Mouse (Mus musculus) lung, embryonic 16.5 days (tissue): ENCODE measurements at regions not wholly inside any gene's neighbourhood (a gene's known extent, or its start where the extent isn't known, plus 50 kb on each side); places are given as distances from the start of the nearest gene placed in this dataset.

ENCODE experiments used
- ATAC-seq: fragments of 200-750 bp; cut with Nextera tagmentation; 2 replicates; pipeline ENCODE4 v1.8.0; 2017; ENCODE audit warnings: low read depth, mild to moderate bottlenecking, moderate library complexity
- H3K27ac ChIP-seq: fragments of 300-500 bp; sonication (generic); 2 replicates; pipeline ENCODE4 v1.5.1; 2014; ENCODE audit warnings: mild to moderate bottlenecking, control low read depth, low read length
- H3K27me3 ChIP-seq: fragments of 300-500 bp; sonication (generic); 2 replicates; pipeline ENCODE4 v1.6.1; 2014; ENCODE audit warnings: low read depth, low read length, mixed read lengths; ENCODE audit not compliant: control insufficient read depth, insufficient read depth
- H3K36me3 ChIP-seq: fragments of 300-500 bp; sonication (generic); 2 replicates; pipeline ENCODE4 v1.6.1; 2014; ENCODE audit warnings: low read length; ENCODE audit not compliant: control insufficient read depth, insufficient read depth
- H3K4me1 ChIP-seq: fragments of 300-500 bp; sonication (generic); replicated peaks from 2 replicates; pipeline ENCODE4 v1.6.1; 2014; ENCODE audit warnings: low read length, mixed read lengths; ENCODE audit not compliant: control insufficient read depth, insufficient read depth
- H3K4me2 ChIP-seq: fragments of 300-500 bp; sonication (generic); 2 replicates; pipeline ENCODE4 v1.6.1; 2014; ENCODE audit warnings: low read depth, low read length, control low read depth
- H3K4me3 ChIP-seq: fragments of 300-500 bp; sonication (generic); 2 replicates; pipeline ENCODE4 v1.5.1; 2014; ENCODE audit warnings: mild to moderate bottlenecking, low read length, control low read depth
- H3K9ac ChIP-seq: fragments of 300-500 bp; sonication (generic); 2 replicates; pipeline ENCODE4 v1.6.1; 2014; ENCODE audit warnings: low read length, control low read depth
- H3K9me3 ChIP-seq: fragments of 300-500 bp; sonication (generic); 2 replicates; pipeline ENCODE4 v1.6.1; 2016; ENCODE audit warnings: low read length; ENCODE audit not compliant: control insufficient read depth
- WGBS: fragments of 180-500 bp; shearing (Covaris S2); extraction: QIAGEN DNeasy Blood & Tissue Kit; methylation state at CpG from one replicate; pipeline ENCODE4 v1.1.7; 2014; 5-methylcytosine and 5-hydroxymethylcytosine counted together

GRCm38 (mm10) chr14:105562843-105563242, 304.5 kb downstream of the Ndfip2 start:
- no peaks in the 10 kb centered on the region for H3K4me1 ChIP-seq
- no peaks in the 10 kb centered on the region for H3K36me3 ChIP-seq
- no peak for ATAC-seq
- no peak overlapping the region for H3K4me3 ChIP-seq
- no peaks in the 10 kb centered on the region for H3K9me3 ChIP-seq
- H3K27ac ChIP-seq: no peak overlapping the region
- no peaks in the 10 kb centered on the region for H3K27me3 ChIP-seq
- H3K9ac ChIP-seq: no peak overlapping the region
- WGBS: 89% methylated on average over 2 of the region's 2 CpGs
- H3K4me2 ChIP-seq: no peak overlapping the region

- no peaks in the 10 kb centered on the region for H3K4me1 ChIP-seq
- no peaks in the 10 kb centered on the region for H3K9me3 ChIP-seq
- H3K27me3 ChIP-seq: no peaks in the 10 kb centered on the region
- ATAC-seq: no peak
- no peak overlapping the region for H3K9ac ChIP-seq
- no peak overlapping the region for H3K4me3 ChIP-seq
- no peaks in the 10 kb centered on the region for H3K36me3 ChIP-seq
- WGBS: 68% methylated on average over 3 of the region's 3 CpGs
- no peak overlapping the region for H3K4me2 ChIP-seq
- H3K27ac ChIP-seq: no peak overlapping the region
Observed at GRCm38 (mm10) chr14:105556813-105557212, 298.4 kb downstream of the Ndfip2 start.

DNA sequence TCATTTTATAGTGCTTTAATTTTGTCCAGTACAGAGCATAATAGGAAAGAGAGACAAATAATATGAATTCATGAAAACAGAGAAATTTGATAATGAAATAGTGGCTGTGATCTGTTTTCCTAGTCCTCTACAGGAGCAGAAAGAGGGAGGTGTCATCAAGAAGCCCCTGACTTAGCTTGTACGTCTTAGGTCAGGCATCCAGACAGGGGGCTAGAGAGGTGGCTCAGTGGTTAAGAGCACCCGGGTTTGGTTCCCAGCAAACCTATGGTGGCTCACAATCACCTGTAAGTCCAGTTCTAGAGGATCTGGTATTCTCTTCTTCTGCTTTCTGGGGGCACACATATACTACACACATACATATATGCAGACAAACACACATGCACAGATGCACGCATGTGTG, 285.7 kb downstream of the Ndfip2 start:
- no peak overlapping the region for H3K4me2 ChIP-seq
- no peak overlapping the region for H3K4me3 ChIP-seq
- no peaks in the 10 kb centered on the region for H3K36me3 ChIP-seq
- no peak overlapping the region for H3K27ac ChIP-seq
- 85% methylated on average over 3 of the region's 3 CpGs for WGBS
- ATAC-seq: no peak
- no peaks in the 10 kb centered on the region for H3K27me3 ChIP-seq
- no peak overlapping the region for H3K9ac ChIP-seq
- H3K9me3 ChIP-seq: no peaks in the 10 kb centered on the region
- no peaks in the 10 kb centered on the region for H3K4me1 ChIP-seq

DNA sequence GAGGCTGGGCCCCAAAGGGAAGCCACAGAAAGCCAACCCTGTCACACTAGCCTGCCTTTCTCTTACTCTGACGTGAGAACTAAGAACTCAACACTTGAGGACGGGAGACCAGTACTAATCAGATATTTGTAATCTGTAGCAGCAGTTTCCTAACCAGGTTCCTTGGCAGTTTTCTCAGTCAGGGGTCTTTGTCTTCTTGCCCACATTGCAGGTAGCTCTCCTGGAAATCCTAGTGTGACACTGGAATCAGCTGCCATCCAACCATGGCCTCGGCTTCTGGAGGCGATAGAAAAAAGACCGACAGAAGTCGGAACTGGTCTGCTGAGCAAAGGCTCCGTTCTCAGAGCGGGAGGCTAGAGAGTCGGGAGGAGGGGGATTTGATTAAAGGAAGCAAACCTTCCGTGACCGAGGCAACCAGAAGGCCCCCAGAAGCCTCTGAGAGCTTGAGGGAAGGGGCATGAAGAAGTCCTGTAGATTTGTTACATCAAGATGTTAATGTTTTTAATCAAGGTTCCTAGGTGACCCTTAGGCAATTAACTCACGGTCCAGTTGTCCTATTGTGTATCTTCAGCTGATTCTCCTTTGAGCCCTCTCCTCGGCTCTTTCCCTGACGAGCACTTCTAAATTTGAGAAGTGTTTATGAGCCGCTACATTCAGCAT, 284.2 kb downstream of the Ndfip2 start:
- Histone ChIP-seq H3K4me3 (no peak overlapping the region), H3K27ac (no peak overlapping the region), H3K27me3 (no peaks in the 10 kb centered on the region), H3K4me1 (no peaks in the 10 kb centered on the region), H3K9me3 (no peaks in the 10 kb centered on the region), H3K9ac (no peak overlapping the region), H3K36me3 (no peaks in the 10 kb centered on the region), H3K4me2 (no peak overlapping the region)
- no peak for ATAC-seq
- 36% methylated on average over 15 of the region's 15 CpGs for WGBS

DNA sequence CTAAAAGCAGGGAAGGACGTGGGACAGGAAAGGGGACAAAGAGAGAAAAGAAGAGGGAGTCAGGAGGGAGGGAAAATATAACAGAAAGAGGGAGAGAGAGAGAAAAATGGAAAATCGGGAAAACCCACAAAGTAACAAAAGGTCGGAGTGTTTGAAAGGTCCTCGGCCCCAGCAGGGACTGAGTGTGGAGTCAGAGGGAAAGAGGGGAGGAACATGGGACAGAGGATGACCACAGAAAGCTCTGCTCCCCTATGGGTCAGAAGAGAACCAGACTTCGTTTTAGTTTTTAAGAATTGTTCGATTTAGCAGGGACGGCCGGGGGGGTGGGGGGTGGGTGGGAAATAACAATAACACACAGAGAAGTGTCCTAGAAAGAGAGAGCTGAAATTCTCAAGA, 283.7 kb downstream of the Ndfip2 start:
- no peak overlapping the region for H3K4me2 ChIP-seq
- H3K4me1 ChIP-seq: no peaks in the 10 kb centered on the region
- ATAC-seq: no peak
- no peaks in the 10 kb centered on the region for H3K27me3 ChIP-seq
- H3K27ac ChIP-seq: no peak overlapping the region
- H3K9me3 ChIP-seq: no peaks in the 10 kb centered on the region
- no peak overlapping the region for H3K4me3 ChIP-seq
- WGBS: 61% methylated on average over 8 of the region's 8 CpGs
- H3K9ac ChIP-seq: no peak overlapping the region
- no peaks in the 10 kb centered on the region for H3K36me3 ChIP-seq

GRCm38 (mm10) chr14:105532168-105532745, 273.9 kb downstream of the Ndfip2 start:
- Histone ChIP-seq H3K4me2 (no peak overlapping the region), H3K27me3 (no peaks in the 10 kb centered on the region), H3K9ac (no peak overlapping the region), H3K4me3 (no peak overlapping the region), H3K4me1 (peaks cover 4% of the 10 kb centered on the region; the same call in 1 of the 2 replicates), H3K9me3 (0 out of 2 replicates have a peak, but pooled peaks cover 5% of the 10 kb centered on the region), H3K27ac (no peak overlapping the region), H3K36me3 (no peaks in the 10 kb centered on the region)
- 37% methylated on average over 10 of the region's 10 CpGs for WGBS
- no peak for ATAC-seq

- Histone ChIP-seq H3K4me1 (peaks cover 4% of the 10 kb centered on the region; the same call in 1 of the 2 replicates), H3K4me2 (no peak overlapping the region), H3K27ac (no peak overlapping the region), H3K9me3 (no peaks in the 10 kb centered on the region), H3K4me3 (no peak overlapping the region), H3K36me3 (no peaks in the 10 kb centered on the region), H3K27me3 (no peaks in the 10 kb centered on the region), H3K9ac (no peak overlapping the region)
- ATAC-seq: no peak
- WGBS: 60% methylated on average over 6 of the region's 6 CpGs
Observed at GRCm38 (mm10) chr14:105528107-105528506, 269.7 kb downstream of the Ndfip2 start.

- peaks cover 4% of the 10 kb centered on the region; the same call in 1 of the 2 replicates for H3K4me1 ChIP-seq
- no peak overlapping the region for H3K27ac ChIP-seq
- no peak for ATAC-seq
- WGBS: 85% methylated on average over 4 of the region's 4 CpGs
- no peak overlapping the region for H3K4me3 ChIP-seq
- no peaks in the 10 kb centered on the region for H3K27me3 ChIP-seq
- H3K9ac ChIP-seq: no peak overlapping the region
- H3K9me3 ChIP-seq: no peaks in the 10 kb centered on the region
- H3K36me3 ChIP-seq: no peaks in the 10 kb centered on the region
- H3K4me2 ChIP-seq: no peak overlapping the region
Observed at GRCm38 (mm10) chr14:105523849-105524248, 265.5 kb downstream of the Ndfip2 start.

DNA sequence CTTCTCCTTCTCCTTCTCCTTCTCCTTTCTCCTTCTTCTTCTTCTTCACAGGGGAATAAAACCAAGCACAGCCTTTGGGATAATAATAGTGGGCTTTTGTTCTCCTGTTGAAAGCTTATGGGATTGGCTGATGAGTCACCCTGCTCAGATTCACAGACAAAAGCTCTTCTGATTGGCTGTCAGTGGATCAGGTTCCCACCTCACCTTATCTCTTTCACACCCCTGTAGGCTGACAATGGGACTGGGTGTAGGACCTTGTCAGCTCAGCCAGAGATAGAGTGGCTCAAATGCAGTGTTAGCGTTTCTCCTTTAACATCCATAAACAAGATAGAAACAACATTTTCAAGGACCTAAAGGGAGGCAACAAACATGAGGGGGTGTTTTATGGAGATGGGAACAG, 263.9 kb downstream of the Ndfip2 start:
- Histone ChIP-seq H3K36me3 (no peaks in the 10 kb centered on the region), H3K27me3 (no peaks in the 10 kb centered on the region), H3K4me3 (no peak overlapping the region), H3K9ac (no peak overlapping the region), H3K27ac (no peak overlapping the region), H3K9me3 (no peaks in the 10 kb centered on the region), H3K4me2 (no peak overlapping the region), H3K4me1 (no peaks in the 10 kb centered on the region)
- no peak for ATAC-seq
- WGBS: 30% methylated on average over 1 of the region's 1 CpGs
